Mouse (Mus musculus): ENCODE results near the gene Adam19. TPM values are rescaled to one million over a fixed set of nuclear protein-coding genes. Genes with fewer than 3 reads are reported as not detected.
"Not testable (repeated sequence)": the region's sequence is repeated elsewhere in the genome, so short reads cannot be mapped to it uniquely, and the experiment has no call there.

Adam19 gene
- total RNA-seq (2021) = 6.1 and 7.0 TPM in 2 replicates
- long read RNA-seq, partial matches to known transcripts = 0 of 5 reads
- long read RNA-seq, other reads (novel, unspliced or antisense) = 5 of 5 reads

GRCm38 (mm10) chr11:46055896-46056769, at the start of gene Adam19:
Gene Adam19, plus strand, starts transcription at chr11:46055992.
- DNase-seq = peak; percentile 59

DNA sequence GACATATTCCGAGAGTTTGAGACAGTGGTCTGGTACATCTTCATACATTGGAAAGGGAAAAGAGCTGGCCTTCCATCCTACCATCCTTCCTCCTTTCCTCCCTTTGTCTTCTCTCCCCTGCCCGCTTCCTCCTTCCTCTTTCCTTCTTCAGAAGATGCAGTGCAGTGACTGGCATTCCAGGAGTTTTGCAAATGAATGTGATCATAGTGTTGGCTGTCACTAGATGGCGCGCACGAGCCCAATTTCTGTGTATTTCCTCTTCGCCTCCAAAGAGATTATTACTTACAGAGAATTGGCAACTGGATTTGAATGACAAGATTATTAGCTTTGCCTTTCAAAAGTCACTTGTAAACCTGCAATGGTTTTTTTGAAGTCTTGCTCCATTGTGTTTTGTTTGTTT, 39.7 kb upstream of the Adam19 start:
- peak; percentile 75 for DNase-seq

- no peak for DNase-seq
Measured at GRCm38 (mm10) chr11:46020246-46020645, 35.5 kb upstream of the Adam19 start.

GRCm38 (mm10) chr11:46021850-46022249, 33.9 kb upstream of the Adam19 start:
- no peak for DNase-seq

GRCm38 (mm10) chr11:46022983-46023382, 32.8 kb upstream of the Adam19 start:
- no peak for DNase-seq

- no peak for DNase-seq
Measured at GRCm38 (mm10) chr11:46025962-46026392, 29.8 kb upstream of the Adam19 start.

DNA sequence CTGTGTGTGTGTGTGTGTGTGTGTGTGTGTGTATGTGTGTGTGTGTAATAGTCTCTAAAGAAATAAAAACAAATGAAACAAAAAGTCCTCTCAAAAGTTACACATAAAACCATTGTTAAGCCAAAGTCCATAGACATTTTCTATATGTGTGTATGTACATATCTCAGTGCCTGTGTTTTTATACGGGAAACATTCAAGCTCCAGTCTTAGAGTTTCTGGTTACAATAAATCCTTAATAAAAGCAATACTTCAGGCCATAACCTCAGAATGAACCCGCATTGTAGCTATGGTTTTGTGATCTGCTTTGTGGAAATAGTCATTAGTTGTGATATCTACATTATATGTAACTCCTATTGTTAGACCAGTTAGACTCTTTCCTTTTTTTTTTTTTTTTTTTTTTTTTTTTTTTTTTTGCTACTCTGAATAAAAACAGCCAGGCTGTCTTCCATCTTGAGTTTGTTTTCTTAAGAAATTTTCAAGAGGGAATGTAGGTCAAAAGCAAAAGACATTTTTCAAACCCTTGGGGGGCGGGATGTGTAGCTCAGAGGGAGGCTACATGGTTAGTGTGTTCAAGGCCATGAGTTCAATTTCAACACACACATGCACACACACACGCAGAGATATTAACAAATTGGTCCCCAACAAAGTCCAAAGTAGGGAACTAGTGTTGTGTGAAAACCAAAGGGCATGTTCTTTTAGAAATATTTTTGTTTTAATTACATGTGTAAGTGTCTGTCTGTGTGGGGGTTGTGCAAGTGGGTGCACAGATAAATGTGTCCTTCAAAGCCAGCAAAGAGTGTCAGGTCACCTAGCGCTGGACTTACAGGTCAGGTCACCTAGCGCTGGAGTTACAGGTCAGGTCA, 27.6 kb upstream of the Adam19 start:
- DNase-seq = no peak

- DNase-seq = no peak
Measured at GRCm38 (mm10) chr11:46029485-46029884, 26.3 kb upstream of the Adam19 start.

- no peak for DNase-seq
Measured at GRCm38 (mm10) chr11:46030026-46030425, 25.8 kb upstream of the Adam19 start.

GRCm38 (mm10) chr11:46031470-46031869, 24.3 kb upstream of the Adam19 start:
- DNase-seq = no peak

DNA sequence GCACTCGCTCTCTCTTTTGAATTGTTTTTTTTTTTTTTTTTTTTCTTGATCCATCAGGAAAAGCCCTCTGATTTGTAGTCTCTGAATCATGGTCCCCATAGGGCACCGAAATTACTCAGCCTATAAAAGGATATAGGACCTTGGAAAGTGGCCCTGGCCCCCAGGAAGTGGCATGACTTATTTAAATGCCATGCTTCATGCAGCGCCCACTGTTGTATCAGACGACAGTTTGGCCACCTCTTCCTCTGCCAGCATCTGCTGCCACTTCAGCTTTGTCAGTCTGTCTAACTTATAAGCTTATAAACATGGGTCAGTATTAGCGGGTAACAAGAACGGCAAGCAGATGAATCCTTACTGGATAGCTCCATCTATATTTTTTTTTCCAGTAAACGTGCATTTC, 22.8 kb upstream of the Adam19 start:
- peak; percentile 27 for DNase-seq

DNA sequence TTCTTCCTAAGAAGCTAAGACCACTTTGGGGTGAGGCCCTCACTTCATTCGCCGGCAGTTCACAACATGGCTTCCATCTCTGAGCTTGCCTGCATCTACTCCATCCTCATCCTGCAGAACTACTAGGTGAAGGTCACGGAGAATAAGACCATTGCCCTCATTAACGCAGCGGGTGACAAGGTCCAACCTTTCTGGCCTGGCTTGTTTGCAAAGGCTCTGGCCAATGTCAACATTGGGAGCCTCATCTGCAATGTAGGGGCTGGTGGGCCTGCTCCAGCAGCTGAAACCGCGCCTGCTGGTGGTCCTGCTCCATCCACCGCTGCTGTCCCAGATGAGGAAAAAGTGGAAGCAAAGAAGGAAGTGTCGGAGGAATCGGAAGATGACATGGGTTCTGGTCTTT, 19.4 kb upstream of the Adam19 start:
- DNase-seq = no peak

DNA sequence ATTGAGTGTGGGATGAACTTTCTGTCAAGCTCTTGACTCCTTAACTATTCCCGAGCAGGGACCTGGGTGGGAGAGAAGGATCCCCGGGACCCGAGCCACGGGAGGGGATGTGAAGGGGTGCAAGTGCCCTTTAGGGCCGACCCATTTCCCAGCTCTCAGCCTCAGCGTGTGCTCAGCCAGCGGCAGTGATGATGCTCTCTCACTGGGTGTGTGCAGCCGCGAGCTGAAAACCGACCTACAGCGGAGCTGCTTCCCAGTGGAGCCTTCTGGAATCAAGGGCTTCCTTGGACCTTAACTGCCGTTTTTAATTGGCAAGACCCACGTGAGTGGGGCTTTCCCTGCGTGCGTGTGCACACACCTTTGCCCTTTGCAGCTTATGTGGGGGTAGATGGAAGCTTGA, 16.9 kb upstream of the Adam19 start:
- DNase-seq = no peak

DNA sequence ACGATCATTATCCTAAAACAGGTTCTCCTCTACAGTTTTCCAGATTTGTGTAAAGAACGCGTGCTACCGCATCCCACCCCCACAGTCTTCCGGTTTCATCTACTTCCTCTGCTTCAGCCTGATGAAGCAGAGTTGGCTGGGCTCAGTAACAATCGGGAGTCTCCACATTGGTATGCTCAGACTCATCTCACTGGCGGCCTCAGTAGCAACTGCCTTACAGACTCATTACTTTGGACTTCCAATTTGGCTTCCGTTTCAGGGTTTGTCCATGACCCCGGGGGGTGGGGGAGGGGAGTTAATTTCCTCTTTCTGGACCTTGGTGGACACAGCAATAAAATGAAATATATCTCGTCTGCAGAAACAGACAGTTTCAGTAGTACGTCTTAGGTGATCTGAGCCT, 16.5 kb upstream of the Adam19 start:
- DNase-seq = peak; percentile 50

GRCm38 (mm10) chr11:46040841-46041556, 14.8 kb upstream of the Adam19 start:
- DNase-seq = no peak

GRCm38 (mm10) chr11:46041607-46042267, 14.1 kb upstream of the Adam19 start:
- DNase-seq = no peak

DNA sequence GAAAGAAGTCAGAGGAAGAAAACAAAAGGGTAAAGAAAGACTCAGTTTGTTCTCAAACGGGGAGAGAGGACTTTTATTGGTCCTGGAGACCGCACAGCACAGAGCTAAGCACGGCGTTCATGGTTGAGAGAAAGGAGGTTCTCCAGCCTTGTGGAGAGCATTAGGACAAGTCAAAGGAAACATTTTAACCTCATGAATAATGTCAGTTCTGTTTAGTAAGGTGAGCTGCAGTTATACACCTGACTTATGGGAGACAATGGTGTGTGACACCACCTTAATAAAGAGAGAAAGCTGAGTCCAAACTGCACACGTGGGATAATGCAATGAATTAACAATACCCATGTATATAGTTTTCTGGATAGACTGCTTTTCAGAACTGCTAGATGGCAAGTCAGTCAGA, 11.0 kb upstream of the Adam19 start:
- DNase-seq = no peak

DNA sequence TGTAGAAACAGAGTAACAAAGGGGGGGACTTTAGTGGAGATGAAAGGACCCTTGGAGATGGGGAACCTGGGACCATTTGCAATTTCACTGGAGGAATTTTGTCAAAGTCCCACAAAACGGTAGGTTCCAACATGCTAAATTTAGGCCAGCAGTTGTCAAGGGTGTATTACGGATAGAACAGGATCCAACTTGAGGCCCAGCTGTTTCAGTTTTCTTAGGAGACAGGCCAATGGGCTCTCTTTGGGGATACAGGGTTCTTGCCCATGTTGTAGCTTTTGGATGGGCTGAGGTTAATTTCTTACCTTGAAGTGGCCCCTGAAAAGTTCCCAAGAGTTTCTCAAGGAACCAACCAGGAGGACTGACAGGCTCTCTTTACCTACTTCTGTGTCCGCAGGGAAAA, 8.5 kb upstream of the Adam19 start:
- no peak for DNase-seq

DNA sequence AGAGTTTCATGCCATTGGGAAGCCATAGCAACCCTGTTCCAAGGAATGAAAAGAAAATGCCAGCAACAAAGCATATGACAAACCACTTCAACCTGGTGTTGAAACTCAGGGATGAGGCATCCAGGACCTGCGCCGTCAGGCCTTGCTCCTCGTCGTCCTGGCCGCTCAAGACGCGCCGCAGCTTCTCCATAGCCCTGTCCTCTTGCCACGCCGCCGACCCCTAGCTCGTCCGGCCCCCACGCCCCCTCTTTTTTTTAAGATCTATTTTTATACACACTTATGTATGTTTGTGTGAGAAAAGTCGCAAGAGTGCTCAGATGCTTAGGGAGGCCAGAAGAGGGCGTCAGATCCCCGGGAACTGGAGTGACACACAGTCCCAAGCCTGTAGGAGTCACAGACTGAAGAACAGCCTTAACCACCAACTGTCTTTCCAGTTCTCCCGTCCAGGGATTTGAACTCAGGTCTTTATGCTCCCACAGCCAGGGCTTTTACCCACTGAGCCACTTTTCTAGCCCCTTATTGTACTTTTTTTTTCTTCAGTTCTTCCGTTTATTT, 3.6 kb upstream of the Adam19 start, which contains the start of gene Gm12166:
Gene Gm12166, minus strand, starts transcription at position 217 of the 555 bp plus-strand sequence.
- DNase-seq = peak; percentile 66

DNA sequence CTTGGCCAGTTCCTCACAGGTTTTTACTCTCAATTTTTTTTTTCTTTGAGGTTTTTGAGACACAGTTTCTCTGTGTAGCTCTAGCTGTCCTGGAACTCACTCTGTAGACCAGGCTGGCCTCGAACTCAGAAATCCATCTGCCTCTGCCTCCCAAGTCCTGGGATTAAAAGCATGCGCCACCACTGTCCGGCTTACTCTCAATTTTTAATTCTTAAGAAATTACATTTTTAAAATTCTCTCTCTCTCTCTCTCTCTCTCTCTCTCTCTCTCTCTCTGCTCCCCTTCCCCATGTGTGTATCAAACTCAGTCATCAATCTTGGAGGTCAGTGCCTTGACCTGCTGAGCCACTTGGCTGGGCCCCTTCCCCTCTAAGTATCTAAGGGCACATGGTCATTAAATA, 2.3 kb upstream of the Adam19 start:
- DNase-seq = not testable (repeated sequence)

DNA sequence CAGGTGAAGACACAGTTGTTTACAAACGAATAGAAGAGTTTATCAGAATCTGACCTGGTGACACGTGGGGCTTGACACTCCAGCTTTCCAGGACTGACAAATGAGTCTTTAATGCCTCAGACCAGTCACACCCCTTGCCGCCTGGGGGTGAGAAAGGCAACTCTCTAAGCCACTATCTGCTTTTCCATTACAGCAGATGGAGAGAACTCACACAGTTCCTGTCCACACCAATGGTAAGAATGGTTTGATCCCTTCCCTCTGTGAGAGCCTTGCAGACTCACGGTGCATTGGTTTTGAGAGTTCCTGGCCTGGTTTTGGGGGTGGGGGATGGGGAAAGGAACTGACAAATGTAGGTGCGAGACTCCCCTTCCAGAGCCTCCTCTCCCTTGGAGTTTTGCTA, 1.5 kb upstream of the Adam19 start:
- DNase-seq = no peak
